Mouse (Mus musculus): ENCODE measurements around the gene Hunk.

Hunk gene

DNA sequence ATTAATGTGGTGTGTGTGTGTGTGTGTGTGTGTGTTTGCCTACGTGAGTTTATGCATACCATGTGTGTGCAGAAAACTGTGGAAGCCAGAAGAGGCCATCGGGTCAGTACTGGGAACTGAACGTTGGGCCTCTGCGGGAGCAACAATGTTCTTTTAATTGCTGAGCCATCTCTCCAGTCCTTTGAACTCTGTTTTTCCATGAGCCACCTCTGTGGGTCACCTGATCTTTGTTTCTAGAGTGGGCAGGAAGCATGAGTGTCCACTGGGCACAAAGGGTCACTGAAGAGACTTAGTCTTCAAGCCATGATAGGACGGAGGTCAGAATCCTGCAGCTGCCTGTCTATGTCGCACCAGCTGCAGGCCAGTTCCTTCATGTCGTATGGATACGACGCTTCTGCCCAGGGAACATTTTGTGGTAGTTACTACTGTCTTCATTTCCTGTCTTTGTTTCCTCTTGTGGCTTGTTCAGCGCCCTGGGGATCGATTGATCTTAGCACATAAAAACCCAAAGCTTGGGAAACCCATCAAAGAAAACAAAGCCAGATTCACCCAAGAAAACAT lies 10.3 kb downstream of the Hunk start:
- peak in 1 of 2 experiments; percentile 48 for DNase-seq

DNA sequence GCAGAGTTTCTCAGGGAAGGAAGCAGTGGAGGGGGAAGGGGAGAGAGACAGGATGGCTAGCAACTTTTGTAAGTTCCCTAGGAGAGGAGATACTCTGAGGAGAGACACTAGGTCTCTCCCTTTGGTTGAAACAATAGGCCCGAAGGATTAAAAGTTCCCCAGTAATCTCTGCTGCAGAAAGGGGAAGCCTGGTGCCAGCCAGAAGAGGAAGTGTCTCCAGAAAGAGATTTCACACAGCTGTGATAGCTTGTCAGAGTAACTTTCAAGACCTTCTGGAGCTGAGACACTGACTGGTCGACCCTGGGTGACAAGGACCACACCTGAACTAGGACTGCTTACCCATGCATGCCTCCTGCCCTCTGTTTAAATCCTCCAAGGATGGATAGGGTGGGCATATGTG lies 11.1 kb downstream of the Hunk start:
- no peak for DNase-seq

DNA sequence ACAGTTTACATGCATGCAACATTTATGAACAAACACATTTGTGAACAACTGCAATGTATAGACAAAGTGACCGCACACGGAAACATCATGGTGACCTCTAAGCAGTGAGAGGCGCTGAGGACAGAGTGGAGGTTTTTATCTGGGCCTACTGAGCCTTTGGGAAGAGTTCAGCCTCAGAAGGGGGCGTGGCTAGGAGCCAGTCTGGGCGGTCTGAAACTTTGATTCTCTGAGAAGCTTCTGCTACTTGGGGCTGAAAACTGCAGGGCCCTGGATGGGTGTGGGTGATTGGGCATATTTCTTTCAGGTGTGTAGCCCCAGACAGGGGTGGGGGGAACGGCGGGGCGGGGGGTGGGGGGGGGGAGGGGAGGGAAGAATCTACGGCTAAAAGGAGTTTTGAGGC lies 14.5 kb downstream of the Hunk start:
- DNase-seq, result peak in 1 of 2 experiments; percentile 60

DNA sequence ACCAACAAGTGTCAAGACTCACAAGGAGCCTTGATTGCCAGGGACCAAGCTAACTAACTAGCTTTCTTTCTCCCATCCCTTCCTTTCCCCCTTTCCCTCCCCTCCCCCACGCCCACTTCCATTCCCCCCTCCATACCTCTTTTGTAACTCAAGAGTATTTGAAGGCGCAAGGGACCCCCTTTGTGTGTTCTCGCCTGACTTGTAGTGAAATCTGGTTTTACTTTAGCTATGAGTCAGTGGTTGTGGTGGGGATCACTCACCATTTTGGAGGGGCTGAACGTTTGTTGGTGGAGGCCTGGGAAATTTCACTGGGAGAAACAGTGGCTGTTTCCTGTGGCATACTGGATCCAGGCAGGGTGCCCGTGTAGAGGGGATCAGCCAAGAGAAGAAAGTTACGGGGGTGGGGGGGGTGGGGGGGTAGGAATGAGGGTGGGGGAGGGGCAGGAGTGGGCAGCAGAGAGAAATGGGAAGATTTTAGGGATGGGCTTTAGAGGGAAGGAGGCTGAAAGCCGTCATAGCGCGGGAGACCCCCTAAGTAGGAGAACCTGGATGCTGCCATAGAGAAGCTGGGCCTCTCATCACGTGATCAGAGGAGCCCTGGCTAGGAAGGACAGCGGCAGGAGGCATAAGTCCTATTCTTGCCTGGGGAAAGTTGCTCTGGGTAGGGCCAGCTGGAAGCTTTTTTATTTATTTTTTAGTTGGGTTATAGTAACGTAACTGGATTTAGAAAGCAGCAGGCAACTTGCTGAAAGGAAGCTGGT lies 15.3 kb downstream of the Hunk start:
- DNase-seq, result no peak

DNA sequence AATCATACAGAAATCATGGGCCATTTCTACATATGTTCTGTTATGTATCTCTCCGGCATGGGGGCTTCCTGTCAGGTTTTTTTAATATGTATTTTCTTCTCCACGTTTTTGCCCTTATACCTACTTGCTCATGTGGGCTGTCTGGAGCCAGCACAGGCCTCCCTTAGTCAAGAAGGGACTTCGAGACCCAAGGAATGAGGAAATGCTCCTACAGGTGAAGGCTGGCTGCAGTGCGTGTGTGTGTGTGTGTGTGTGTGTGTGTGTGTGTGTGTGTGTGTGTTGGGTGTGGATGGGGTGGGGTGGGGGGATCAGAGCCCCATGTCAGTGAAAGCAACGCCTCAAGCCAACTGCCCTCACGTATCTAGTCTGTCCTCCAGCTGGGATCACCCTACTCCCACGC lies 16.5 kb downstream of the Hunk start:
- DNase-seq, result no peak

DNA sequence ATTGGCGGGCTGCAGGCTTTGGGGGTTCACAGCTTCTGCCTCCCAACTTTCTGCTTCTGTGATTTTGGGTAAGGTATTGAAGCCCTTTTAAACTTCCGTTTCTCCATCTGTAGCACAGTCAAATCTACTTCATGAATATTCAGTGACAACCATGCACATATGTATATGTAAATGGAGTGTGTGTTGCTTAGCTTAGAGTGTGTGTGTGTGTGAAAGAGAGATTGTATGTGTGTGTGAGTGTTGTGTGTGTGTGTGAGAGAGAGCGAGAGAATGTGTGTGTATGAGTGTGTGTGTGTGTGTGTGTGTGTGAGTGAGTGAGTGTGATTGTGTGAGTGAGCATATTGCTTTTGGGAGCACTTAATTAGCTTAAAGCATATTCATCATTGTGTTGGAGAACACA lies 19.4 kb downstream of the Hunk start:
- no peak for DNase-seq

DNA sequence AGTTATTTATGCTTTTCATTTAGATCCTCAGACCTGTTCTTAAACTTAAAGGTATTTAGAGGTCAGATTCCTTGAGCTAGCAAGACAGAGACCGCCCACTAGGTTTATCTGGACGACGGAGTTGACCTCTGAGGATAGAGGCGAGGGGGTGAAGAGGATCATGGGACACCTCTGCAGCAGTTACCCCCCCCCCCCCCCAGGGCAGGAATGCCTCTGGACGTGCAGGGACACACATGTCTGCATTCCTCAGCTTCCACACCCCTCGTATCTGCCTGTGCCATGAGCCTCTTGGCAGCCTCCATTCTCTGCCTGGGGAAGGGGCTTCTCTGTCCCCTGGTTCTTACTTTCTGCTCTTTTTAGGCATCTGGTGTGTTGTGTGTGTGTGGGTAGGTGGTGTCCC lies 19.8 kb downstream of the Hunk start:
- DNase-seq, result no peak

DNA sequence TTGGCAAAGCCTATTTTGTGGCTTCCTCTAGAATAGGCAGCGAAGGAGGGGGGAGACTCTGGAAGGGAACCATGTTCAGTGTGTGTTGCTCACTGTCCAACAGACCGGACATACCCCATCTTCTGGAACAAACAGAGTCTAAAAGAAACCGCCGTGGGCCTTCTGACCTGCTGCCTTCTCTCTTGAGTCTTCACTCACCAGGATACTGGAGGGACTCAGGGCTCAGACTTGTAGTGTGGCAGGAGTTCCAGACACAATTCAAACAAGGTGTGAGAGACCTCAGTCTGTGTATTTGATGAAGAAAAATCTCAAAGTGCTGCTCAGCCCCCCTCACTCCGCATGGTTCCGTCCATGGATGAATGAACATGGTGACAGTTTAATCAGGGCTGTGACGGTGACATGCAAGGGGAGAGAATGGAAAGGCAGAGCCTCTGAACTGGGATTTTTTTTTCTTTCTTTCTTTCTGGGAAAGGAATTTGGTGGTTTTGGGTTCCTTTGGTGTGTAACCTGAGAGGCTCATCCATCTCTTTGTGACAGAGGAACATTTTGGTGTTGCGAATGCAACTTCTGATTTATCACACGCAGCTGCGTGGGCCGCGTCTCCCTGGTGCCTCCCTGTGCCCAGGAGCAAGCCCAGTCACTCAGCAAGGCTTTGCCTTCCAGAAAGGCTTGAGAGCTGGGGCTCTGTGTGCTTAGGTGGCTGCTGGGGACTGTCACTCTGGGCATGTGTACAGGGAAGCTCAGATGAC lies 21.9 kb downstream of the Hunk start:
- no peak for DNase-seq

DNA sequence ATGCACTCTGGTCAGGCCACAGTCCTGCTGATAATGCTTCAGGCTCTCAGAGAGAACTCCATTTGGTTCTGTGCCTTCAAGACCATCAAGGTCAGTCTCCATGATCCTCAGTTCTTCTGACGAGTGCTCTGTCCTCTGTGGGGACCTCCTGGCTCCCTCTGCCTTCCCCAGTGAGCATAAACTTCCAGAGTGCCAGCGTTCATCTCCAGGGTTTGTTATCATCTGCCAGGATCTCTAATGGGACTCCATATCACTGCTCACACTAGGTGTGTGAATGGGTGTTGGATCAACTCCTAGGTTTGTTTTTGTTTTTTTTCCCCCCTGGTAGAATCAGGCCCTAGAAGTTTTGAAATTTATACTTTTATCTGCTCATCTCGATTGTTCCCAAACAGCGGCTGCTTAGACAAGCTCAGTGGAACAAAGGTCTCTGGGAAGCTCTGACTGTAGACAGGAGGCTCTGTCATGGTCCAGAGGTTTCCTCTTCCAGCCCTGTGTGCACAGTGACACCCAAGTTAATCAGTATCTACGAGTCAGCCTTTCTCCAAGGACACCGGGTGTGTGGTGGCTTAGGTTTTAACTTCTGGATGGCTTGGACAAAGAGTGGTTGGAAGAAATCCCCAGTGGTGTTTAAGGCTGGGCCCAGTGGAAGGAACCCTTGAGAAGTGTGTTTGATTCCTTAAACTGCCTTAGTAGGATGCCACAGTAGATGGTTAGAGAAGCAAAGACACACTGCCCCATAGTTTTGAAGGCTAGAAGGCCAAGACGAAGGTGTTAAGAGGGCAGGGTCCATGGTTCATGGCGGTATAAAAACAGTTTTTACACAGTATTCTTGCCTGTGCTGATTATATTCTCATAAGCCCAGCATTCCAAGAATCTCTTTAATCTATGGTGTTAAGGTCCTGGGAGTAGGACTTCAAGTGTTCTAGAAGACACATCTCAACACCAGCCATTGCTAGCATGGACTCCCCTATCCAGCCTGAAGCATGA lies 26.6 kb downstream of the Hunk start:
- DNase-seq, result peak; percentile 81 to 91

DNA sequence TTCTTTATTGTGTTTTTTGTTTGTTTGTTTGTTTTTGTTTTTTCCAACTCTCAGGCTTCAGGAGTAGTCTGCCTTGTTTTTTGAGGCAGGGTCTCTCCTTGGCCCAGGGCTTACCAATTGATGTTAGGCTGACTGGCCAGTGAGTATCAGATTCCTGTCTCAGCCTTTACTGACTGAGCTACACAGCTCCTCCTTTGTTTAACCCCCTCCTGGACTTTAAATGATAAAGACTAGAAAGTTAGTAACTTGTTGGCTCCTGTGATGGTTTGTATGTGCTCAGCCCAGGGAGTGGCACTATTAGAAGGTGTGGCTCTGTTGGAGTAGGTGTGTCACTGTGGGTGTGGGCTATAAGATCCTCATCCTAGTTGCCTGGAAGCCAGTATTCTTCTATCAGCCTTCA lies 30.8 kb downstream of the Hunk start:
- no peak for DNase-seq

DNA sequence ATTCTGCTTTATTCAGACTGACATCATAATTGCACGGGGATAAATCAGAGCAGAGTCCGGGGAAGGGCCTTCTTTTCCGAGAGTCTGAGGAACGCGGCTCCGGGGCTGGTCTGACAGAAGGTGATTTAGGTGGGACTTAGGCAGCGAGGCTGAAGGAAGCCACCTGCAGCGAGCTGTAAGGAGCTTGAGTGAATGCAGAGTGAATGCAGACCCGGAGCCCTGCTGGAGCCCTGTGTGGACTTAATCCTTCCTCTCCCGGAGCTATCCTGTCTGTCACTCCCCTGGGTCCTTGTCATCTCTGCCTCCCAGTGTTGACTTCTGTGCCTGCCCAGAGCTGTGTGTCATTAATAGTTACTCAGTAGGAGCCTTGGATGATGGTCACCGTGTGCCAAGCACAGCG lies 32.8 kb downstream of the Hunk start:
- DNase-seq, result no peak

DNA sequence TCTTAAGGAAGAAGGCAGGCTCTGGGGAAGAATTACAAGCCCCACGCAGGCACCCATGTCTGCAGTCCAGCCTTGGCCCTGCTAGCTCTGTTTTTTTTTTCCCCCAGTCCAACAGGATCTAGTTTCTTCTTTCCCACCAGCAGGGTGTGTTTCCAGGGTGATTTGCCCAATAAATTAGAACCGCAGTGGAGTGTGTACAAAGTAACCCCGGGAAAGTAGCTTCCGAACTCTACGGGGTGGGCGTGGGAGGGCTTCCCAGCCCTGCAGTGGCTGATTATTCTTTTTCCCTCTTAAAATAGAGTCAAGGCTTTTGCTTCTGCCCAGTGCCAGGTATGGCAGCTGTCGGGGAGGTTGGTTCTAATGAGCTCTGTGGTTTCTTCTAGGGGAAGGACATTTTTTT lies 35.3 kb downstream of the Hunk start:
- DNase-seq, result no peak

DNA sequence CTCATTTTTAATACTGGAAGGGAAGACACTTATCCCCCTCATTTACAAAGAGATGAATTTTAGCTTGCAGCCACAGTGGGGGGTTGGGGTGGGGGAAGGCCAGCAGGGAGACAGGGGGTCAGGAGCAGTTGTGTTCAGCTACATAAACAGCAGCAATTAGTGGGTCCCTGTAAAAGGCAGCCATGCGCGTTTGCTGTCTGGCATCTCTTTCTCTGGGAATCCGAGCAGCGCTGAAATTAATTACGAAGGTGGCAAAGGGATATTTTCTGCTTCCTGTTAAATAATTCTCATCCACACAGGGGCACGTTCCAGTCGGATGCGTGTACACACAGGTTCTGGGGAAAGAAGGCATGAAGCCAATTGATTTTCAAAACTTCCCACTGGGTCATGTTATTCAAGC lies 35.7 kb downstream of the Hunk start:
- DNase-seq, result no peak

DNA sequence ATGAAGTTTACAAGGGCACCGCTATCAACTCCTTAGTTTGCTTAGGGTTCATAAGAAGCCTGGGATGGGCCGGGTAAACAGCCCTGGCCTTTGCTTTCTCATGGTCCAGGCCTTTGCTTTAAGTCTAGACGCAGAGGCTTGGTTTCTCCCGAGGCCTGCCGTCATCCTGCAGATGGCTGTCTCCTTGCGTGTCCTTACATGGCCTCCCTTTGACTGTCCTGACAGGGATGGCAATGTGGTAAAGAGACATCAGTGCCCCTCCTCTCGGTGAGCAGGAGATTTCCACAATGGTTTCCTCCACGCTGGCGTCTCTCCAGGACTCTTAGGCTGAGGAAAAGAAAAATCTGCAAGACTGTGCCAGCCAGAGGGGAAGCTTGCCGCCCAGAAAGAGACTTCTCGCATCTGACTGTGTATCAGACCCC lies 36.3 kb downstream of the Hunk start:
- no peak for DNase-seq

DNA sequence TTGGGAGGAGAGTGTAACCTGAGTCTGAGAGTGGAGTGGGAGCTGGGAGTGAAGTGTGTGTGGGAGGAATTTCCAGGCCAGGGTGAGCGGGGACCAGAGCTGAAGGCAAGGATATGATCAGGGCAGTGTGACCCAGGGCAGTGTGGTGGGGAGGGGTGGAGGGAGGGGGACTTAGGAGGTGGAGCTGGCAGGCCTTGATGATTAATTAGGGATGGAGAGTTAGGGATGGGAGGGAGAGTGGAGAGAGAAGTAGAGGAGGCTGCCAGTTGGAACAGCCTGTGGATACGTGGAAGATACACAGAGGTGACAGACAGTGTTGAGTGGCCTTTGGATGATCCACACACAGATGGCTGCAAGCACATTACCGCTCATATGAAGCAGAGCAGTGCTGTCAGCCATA lies 38.1 kb downstream of the Hunk start:
- no peak for DNase-seq

DNA sequence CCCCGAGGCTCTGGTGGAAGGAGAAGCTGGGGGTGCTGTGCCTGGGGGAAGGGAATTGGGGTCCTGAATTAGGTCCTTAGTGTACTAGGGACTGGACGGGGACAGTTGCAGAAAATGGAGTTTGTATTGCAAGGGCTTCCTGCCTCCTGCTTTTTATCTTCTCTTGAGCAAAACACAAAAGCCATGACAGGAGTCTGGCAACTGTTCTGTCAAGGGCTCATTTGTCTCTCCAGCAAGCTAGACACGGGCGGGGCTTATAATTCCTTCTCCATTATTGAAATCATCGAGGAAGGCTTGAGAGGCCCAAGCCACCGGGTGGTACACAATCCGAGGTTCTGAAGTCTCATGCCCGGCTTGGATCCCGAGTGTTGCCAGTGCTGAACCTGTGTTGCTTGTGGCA lies 38.6 kb downstream of the Hunk start:
- DNase-seq, result no peak

DNA sequence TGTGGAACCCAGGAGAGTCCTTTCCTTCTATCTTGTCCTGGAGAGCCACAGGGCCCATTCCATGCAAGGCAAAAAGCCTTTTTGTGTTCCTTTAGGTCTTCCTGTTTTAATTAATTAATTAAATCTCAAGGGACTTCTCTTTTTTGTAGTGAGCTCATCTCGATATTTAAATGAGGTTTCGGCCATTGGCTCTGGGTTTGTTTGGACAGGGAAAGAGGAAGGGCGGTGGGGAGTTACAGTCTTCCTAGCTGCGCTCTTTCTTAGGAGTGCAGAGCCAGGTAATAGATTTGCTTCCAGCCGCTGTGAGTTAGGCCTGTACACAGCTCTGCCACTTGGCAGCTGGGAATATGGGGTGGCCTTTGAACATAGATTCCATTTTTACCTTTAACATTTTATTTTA lies 40.4 kb downstream of the Hunk start:
- DNase-seq, result no peak

DNA sequence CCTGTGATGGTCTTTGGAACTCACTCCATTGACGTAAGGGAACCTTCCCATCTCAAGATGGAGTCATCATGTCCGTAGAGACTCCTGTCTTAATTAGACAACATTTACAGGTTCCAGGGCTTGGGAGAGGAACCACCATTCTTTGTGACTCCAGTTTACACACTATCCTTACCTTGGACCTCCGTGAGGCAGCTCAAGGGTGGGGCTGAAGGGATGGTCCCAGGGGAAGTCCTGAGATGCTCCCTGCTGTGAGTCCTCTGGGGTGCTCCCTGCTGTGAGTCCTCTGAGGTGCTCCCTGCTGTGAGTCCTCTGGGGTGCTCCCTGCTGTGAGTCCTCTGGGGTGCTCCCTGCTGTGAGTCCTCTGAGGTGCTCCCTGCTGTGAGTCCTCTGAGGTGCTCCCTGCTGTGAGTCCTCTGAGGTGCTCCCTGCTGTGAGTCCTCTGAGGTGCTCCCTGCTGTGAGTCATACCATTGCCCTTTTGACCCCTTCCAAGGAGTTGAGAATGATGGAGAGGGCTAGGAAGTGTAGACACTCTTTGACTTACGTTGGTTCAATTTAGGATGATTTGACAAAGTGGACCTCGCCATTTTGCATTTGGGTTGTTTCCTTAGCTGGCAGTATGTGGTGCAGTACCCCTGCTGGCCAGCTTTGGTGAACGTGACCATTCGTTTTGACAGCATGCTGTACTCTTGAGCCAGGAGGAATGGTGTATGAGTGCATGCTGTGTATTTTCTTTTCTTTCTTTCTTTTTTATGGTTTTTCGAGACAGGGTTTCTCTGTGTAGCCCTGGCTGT lies 42.2 kb downstream of the Hunk start:
- no peak for DNase-seq

DNA sequence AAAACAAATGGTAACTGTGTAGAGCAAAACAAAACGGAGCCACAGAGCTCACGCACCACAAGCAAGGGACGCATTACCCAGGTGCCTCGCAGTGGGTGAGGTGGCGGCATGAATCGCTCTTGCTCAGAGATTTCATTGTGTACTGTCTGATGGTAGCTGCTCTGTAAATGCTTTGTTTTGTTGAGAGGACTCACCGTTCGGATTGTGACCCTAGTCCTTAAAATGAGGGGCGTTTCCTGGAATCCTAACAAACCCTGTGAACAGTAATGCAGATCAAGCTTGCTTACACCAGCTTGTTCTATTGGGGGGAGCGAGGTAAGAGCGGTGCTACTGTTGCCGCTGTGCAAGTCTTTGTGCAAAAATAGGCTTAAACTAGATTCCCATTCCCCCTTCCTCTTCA lies 47.7 kb downstream of the Hunk start:
- no peak for DNase-seq

DNA sequence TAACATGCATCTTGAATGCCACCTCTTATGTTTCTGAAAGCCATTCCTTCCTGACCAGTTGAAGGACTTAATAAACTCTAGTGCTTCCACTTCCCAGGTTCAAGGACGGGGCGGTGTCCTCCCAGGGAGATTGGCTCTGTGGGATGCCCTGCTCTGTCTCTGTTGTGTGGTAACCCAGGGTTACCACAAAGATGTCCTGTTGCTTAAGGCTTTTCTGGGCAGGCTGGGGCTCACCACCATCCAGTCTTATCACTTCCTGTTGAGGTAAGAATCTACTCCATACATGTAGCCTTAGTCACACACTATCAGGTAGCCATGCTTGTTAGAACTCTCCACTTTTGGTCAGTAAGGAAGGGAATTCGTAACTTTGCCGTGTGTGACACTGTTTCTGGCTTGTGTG lies 49.4 kb downstream of the Hunk start:
- no peak for DNase-seq

DNA sequence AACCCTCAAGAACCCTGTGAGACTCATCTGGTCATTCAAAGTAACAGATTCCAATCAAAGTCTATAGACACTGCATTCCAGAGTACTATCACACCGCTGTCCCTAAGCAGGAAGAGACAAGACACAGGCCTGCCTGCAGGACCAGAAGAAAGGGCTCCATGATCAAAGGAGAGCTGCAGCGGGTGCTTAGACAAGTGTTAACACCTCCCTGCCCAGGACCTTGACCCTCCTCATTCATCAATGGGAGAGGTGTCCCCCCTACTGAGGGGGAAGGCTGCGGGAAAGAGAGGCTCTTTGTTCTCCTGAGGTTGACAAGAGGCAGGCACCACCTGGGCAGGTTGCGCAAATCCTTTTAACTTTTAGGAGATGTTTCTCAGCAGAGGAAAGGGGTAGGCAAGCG lies 51.5 kb downstream of the Hunk start:
- DNase-seq, result no peak

DNA sequence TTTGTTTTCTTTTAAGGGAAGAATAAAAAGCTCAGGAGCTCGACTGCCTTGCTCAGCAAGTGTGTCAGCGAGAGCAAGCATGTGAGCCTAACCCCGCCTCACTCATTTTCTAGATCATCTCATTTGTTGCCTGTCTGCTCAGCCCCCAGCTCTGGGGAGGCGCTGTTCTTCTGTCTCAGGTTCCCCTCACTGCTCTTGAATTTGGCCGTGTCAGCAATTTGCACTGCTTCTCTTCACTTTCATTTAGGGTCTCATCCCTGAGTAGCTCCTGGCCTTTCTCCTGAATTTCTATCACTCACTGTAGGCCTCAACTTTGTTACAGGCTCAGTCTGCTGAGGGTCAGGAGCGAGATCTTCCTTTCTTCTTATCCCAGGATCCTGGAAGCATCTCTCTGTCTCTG lies 53.7 kb downstream of the Hunk start:
- no peak for DNase-seq
